ENCODE assay signal across 12 mouse cellular contexts in genomic region chr1:135534782-135535181, GRCm38 (mm10).
DNase-seq lines count a peak whose midpoint lies in the region; ATAC-seq lines count a peak whose summit lies in the region.
"Had no signal": no experiment of that assay in that cellular context is flagged by ENCODE, and none has a peak within 500 bp of the region (broad histone marks: within the 10 kb centered on the region; RNA-seq: fewer than 3 reads in every experiment).

No protein-coding gene starts in this region.

- no peaks in the 10 kb centered on the region for H3K27me3 ChIP-seq in heart, embryonic 14.5 days (ENCODE audit: control insufficient read depth, insufficient read depth, low read length)
- no peaks in the 10 kb centered on the region for H3K27me3 ChIP-seq in midbrain, embryonic 12.5 days
- no peaks in the 10 kb centered on the region for H3K27me3 ChIP-seq in midbrain, embryonic 13.5 days
- no peaks in the 10 kb centered on the region for H3K27me3 ChIP-seq in intestine, embryonic 14.5 days (replicated peaks; ENCODE audit: control insufficient read depth, insufficient read depth, low read length)
- no peaks in the 10 kb centered on the region for H3K27me3 ChIP-seq in forebrain, embryonic 14.5 days (replicated peaks; ENCODE audit: control insufficient read depth, insufficient read depth, low read length)
- H3K27me3 ChIP-seq: embryonic facial prominence, embryonic 13.5 days had no signal

- H3K9ac ChIP-seq in heart, embryonic 14.5 days (ENCODE audit: low read length): no peak overlapping the region; the same call in 1 of the 2 replicates
- 0 out of 2 replicates have a peak overlapping the region, but pooled peaks have one; percentile 15 for H3K9ac ChIP-seq in midbrain, embryonic 12.5 days (replicated peaks)
- H3K9ac ChIP-seq in midbrain, embryonic 13.5 days (replicated peaks): no peak overlapping the region
- no peak overlapping the region for H3K9ac ChIP-seq in intestine, embryonic 14.5 days (ENCODE audit: low read length)
- no peak overlapping the region for H3K9ac ChIP-seq in forebrain, embryonic 14.5 days (ENCODE audit: low read length)
- H3K9ac ChIP-seq: embryonic facial prominence, embryonic 13.5 days had no signal

- DNase-seq in heart, adult 8-10 months (ENCODE audit: low spot score): no peak
- DNase-seq in intestine, embryonic 14.5 days (ENCODE audit: low spot score): no peak
- peak; percentile 38 for DNase-seq in testis, postnatal 10 days (ENCODE audit: low spot score)
- DNase-seq in forebrain, embryonic 14.5 days (ENCODE audit: low spot score): no peak
- DNase-seq: cerebellum, adult 8-10 months; midbrain, embryonic 14.5 days had no signal

- no peak for ATAC-seq in heart, embryonic 14.5 days (ENCODE audit: insufficient number of reproducible peaks, insufficient read depth, low FRiP score, low read depth)
- ATAC-seq in midbrain, embryonic 12.5 days (ENCODE audit: low FRiP score, low read depth): no peak
- ATAC-seq in midbrain, embryonic 13.5 days: no peak
- ATAC-seq in intestine, embryonic 14.5 days (replicated peaks; ENCODE audit: low FRiP score, low TSS enrichment, low read depth): no peak
- no peak for ATAC-seq in forebrain, embryonic 14.5 days
- ATAC-seq: hindbrain, embryonic 16.5 days had no signal

- peaks cover 46% of the 10 kb centered on the region for H3K36me3 ChIP-seq in heart, embryonic 14.5 days (ENCODE audit: control insufficient read depth, insufficient read depth, low read length)
- H3K36me3 ChIP-seq in midbrain, embryonic 12.5 days: peaks cover 22% of the 10 kb centered on the region; the same call in 1 of the 2 replicates
- H3K36me3 ChIP-seq in midbrain, embryonic 13.5 days: peaks cover 33% of the 10 kb centered on the region
- 0 out of 2 replicates have a peak, but pooled peaks cover 7% of the 10 kb centered on the region for H3K36me3 ChIP-seq in intestine, embryonic 14.5 days (ENCODE audit: control insufficient read depth, insufficient read depth, low read length)
- peaks cover 32% of the 10 kb centered on the region for H3K36me3 ChIP-seq in forebrain, embryonic 14.5 days (ENCODE audit: control insufficient read depth, insufficient read depth, low read length)

- peak overlapping the region; percentile 33 to 70; a peak in 3 of 4 replicates for H3K27ac ChIP-seq in heart, embryonic 14.5 days (replicated peaks in 1 of 2; ENCODE audit: control insufficient read depth in 1 of 2, insufficient read depth in 1 of 2, low read depth in 2 of 2, low read length in 2 of 2)
- no peak overlapping the region for H3K27ac ChIP-seq in midbrain, embryonic 12.5 days (replicated peaks)
- no peak overlapping the region for H3K27ac ChIP-seq in midbrain, embryonic 13.5 days
- peak overlapping the region; percentile 69 for H3K27ac ChIP-seq in intestine, embryonic 14.5 days (ENCODE audit: low read depth)
- H3K27ac ChIP-seq in forebrain, embryonic 14.5 days (ENCODE audit: low read depth, low read length): no peak overlapping the region
- H3K27ac ChIP-seq: embryonic facial prominence, embryonic 13.5 days had no signal

- 51% methylated on average over 4 of the region's 4 CpGs for WGBS in heart, embryonic 14.5 days
- WGBS in midbrain, embryonic 12.5 days: 66% methylated on average over 4 of the region's 4 CpGs
- WGBS in midbrain, embryonic 13.5 days: 63% methylated on average over 4 of the region's 4 CpGs
- 27% methylated on average over 4 of the region's 4 CpGs for WGBS in intestine, embryonic 14.5 days
- 65% methylated on average over 4 of the region's 4 CpGs for WGBS in forebrain, embryonic 14.5 days

- H3K4me1 ChIP-seq in heart, embryonic 14.5 days (ENCODE audit: control insufficient read depth in 2 of 2, insufficient read depth in 2 of 2, low read length in 2 of 2): peaks cover 44 to 45% of the 10 kb centered on the region in 2 experiments
- H3K4me1 ChIP-seq in midbrain, embryonic 12.5 days: no peaks in the 10 kb centered on the region
- peaks cover 7% of the 10 kb centered on the region; the same call in 1 of the 2 replicates for H3K4me1 ChIP-seq in midbrain, embryonic 13.5 days (replicated peaks)
- H3K4me1 ChIP-seq in intestine, embryonic 14.5 days (replicated peaks; ENCODE audit: control insufficient read depth, insufficient read depth, low read length): peaks cover 27% of the 10 kb centered on the region
- H3K4me1 ChIP-seq in forebrain, embryonic 14.5 days (ENCODE audit: control insufficient read depth, insufficient read depth, low read length): no peaks in the 10 kb centered on the region

- no peak overlapping the region for H3K4me3 ChIP-seq in heart, embryonic 14.5 days (ENCODE audit: control insufficient read depth in 1 of 2, insufficient read depth in 1 of 2, low read depth in 1 of 2, low read length in 2 of 2)
- H3K4me3 ChIP-seq in midbrain, embryonic 12.5 days: no peak overlapping the region
- no peak overlapping the region for H3K4me3 ChIP-seq in midbrain, embryonic 13.5 days (replicated peaks)
- no peak overlapping the region for H3K4me3 ChIP-seq in intestine, embryonic 14.5 days (ENCODE audit: low read depth, low read length)
- no peak overlapping the region for H3K4me3 ChIP-seq in forebrain, embryonic 14.5 days (ENCODE audit: low read depth, low read length)
- H3K4me3 ChIP-seq: embryonic facial prominence, embryonic 13.5 days; layer of hippocampus, adult 2 months had no signal

- no peaks in the 10 kb centered on the region for H3K9me3 ChIP-seq in heart, embryonic 14.5 days (ENCODE audit: control insufficient read depth, low read length)
- no peaks in the 10 kb centered on the region for H3K9me3 ChIP-seq in midbrain, embryonic 12.5 days
- H3K9me3 ChIP-seq in midbrain, embryonic 13.5 days: no peaks in the 10 kb centered on the region
- H3K9me3 ChIP-seq in intestine, embryonic 14.5 days (ENCODE audit: control insufficient read depth, low read length): no peaks in the 10 kb centered on the region
- no peaks in the 10 kb centered on the region for H3K9me3 ChIP-seq in forebrain, embryonic 14.5 days (replicated peaks; ENCODE audit: control insufficient read depth, low read length)
- H3K9me3 ChIP-seq: embryonic facial prominence, embryonic 13.5 days had no signal

- no peak overlapping the region for H3K4me2 ChIP-seq in heart, embryonic 14.5 days (ENCODE audit: low read length)
- H3K4me2 ChIP-seq in midbrain, embryonic 12.5 days (replicated peaks): no peak overlapping the region
- H3K4me2 ChIP-seq in midbrain, embryonic 13.5 days (replicated peaks): no peak overlapping the region
- no peak overlapping the region for H3K4me2 ChIP-seq in intestine, embryonic 14.5 days (ENCODE audit: low read length)
- no peak overlapping the region for H3K4me2 ChIP-seq in forebrain, embryonic 14.5 days (ENCODE audit: low read length)
- H3K4me2 ChIP-seq: embryonic facial prominence, embryonic 13.5 days had no signal

Comparison
In these comparisons a context has a peak if more than half of its experiments do, and no peak if none do; other contexts are left out.
1. H3K27ac ChIP-seq: peak in heart, embryonic 14.5 days (2 of 2) and intestine, embryonic 14.5 days (single experiment); none in midbrain, embryonic 12.5 days (single experiment), midbrain, embryonic 13.5 days (single experiment) and forebrain, embryonic 14.5 days (single experiment).